Mouse (Mus musculus) ES-Bruce4 (cell line): ENCODE data around the gene Ube2e3. TPM values are rescaled to one million over a fixed set of nuclear protein-coding genes. Genes with fewer than 3 reads are reported as not detected.

Experiments
- H3K27ac ChIP-seq: 2 replicates; pipeline ENCODE4 v1.5.1; 2012; ENCODE audit warnings: low read length, inconsistent platforms; ENCODE audit not compliant: insufficient read depth
- H3K27me3 ChIP-seq: 2 replicates; pipeline ENCODE4 v1.6.1; 2012; ENCODE audit warnings: mild to moderate bottlenecking, low read length, inconsistent platforms; ENCODE audit not compliant: control insufficient read depth, poor library complexity, insufficient read depth, severe bottlenecking
- H3K36me3 ChIP-seq: 2 replicates; pipeline ENCODE4 v1.6.1; 2012; ENCODE audit warnings: inconsistent platforms, mild to moderate bottlenecking, low read length, moderate library complexity; ENCODE audit not compliant: control insufficient read depth, poor library complexity, insufficient read depth, severe bottlenecking
- H3K4me1 ChIP-seq: one replicate; pipeline ENCODE4 v1.8.1; 2011; ENCODE audit warnings: low read length; ENCODE audit not compliant: control insufficient read depth, insufficient read depth
- H3K4me3 ChIP-seq: 2 replicates; pipeline ENCODE4 v1.5.1; 2011; ENCODE audit warnings: low read depth, mild to moderate bottlenecking, low read length
- H3K9ac ChIP-seq: 2 replicates; pipeline ENCODE4 v1.6.1; 2012; ENCODE audit warnings: low read depth, mild to moderate bottlenecking, inconsistent platforms; ENCODE audit not compliant: poor library complexity, severe bottlenecking
- H3K9me3 ChIP-seq: replicated peaks from 2 replicates; pipeline ENCODE4 v1.6.1; 2012; ENCODE audit warnings: mild to moderate bottlenecking, low read length, inconsistent platforms; ENCODE audit not compliant: control insufficient read depth, poor library complexity, insufficient read depth, severe bottlenecking
- CTCF ChIP-seq: IDR thresholded peaks from one replicate; pipeline ENCODE4 v1.8.1; 2011; ENCODE audit warnings: low read depth, low read length
- EP300 ChIP-seq: IDR thresholded peaks from 2 replicates; pipeline ENCODE4 v1.6.1; 2011; ENCODE audit warnings: low read depth, low read length; ENCODE audit not compliant: insufficient read depth
- POLR2A ChIP-seq: IDR thresholded peaks from one replicate; pipeline ENCODE4 v1.8.1; 2011; ENCODE audit warnings: low read length; ENCODE audit not compliant: insufficient read depth
- polyA plus RNA-seq: library from polyadenylated mRNA; stranded (reverse); fragments of >200 nt; gene quantifications from 2 replicates; pipeline ENCODE4 v1.2.4, GENCODE M21; 2011; ENCODE audit warnings: low read depth; ENCODE audit not compliant: missing spikeins, insufficient read depth, insufficient read length

Ube2e3 gene
- polyA plus RNA-seq, 1 experiment = 36.6 TPM

DNA sequence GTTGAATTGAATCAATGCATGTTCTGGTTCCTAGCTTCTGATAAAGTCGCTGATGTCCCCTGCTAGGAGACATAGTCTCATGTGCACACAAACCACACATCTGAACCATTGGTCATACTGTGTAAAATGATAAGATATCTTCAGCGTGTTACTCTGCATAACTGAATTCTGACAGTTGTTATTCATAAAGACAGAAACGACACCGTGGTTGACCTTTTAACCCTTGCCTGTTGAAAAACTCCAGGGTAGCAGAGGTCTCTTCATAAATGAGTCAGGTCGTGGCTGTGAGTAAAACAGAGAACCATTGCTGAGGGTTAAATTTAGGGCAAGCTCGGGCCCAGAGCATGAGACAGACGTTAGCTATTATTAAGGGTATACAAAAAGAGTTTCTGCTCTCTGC lies 93.7 kb downstream of the Ube2e3 start:
- Histone ChIP-seq H3K4me3 (no peak overlapping the region), H3K9ac (no peak overlapping the region), H3K36me3 (no peaks in the 10 kb centered on the region), H3K27me3 (no peaks in the 10 kb centered on the region), H3K27ac (no peak overlapping the region), H3K4me1 (no peaks in the 10 kb centered on the region), H3K9me3 (no peaks in the 10 kb centered on the region)
- TF ChIP-seq EP300 = no peak
- no peak for TF ChIP-seq CTCF

DNA sequence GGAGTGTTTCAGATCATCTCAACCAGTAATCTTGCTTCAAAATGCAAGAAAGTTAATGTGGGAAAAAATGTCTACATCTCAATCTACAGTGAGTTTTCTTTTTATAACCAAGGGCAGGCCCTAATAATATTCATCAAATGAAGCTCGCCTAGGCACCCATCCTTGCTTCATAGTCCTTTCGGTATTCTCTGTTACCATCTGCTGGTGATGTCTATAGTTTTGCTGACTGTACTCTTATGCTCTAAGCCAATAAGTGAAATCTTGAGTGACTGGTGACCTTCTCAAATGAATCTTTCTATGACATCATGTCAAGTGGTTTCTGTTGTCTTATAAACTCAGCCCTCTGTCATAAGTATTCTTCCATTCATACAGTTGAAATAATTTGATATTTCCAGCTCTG lies 97.1 kb downstream of the Ube2e3 start:
- H3K27ac ChIP-seq = no peak overlapping the region
- no peak overlapping the region for H3K4me3 ChIP-seq
- no peak overlapping the region for H3K9ac ChIP-seq
- H3K9me3 ChIP-seq = no peaks in the 10 kb centered on the region
- no peaks in the 10 kb centered on the region for H3K27me3 ChIP-seq
- H3K4me1 ChIP-seq = no peaks in the 10 kb centered on the region
- H3K36me3 ChIP-seq = no peaks in the 10 kb centered on the region
- TF ChIP-seq POLR2A = no peak
- TF ChIP-seq EP300 = no peak
- TF ChIP-seq CTCF = no peak

DNA sequence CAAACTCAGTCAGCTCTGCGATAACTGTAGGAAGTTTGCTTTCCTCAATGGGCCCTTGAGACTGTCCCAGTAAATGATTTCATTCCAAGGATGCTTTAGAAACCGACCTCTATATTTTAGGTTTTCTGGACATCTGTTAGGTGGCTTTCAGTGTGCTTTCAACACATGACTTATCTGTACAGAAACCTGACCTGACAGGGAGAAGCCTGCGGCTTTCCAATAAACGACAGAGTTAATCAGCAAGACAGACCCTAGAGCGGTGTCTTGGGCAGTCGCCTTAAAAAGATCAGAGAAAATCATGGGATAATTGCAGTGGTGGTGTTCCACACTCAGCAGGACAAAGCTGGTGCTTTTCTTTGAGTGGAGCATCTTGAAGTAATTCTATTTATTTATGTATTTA lies 97.5 kb downstream of the Ube2e3 start:
- TF ChIP-seq CTCF = no peak
- TF ChIP-seq POLR2A = no peak
- no peak for TF ChIP-seq EP300
- H3K4me1 ChIP-seq = no peaks in the 10 kb centered on the region
- H3K27me3 ChIP-seq = no peaks in the 10 kb centered on the region
- no peaks in the 10 kb centered on the region for H3K9me3 ChIP-seq
- H3K27ac ChIP-seq = no peak overlapping the region
- no peak overlapping the region for H3K9ac ChIP-seq
- H3K36me3 ChIP-seq = no peaks in the 10 kb centered on the region
- no peak overlapping the region for H3K4me3 ChIP-seq

DNA sequence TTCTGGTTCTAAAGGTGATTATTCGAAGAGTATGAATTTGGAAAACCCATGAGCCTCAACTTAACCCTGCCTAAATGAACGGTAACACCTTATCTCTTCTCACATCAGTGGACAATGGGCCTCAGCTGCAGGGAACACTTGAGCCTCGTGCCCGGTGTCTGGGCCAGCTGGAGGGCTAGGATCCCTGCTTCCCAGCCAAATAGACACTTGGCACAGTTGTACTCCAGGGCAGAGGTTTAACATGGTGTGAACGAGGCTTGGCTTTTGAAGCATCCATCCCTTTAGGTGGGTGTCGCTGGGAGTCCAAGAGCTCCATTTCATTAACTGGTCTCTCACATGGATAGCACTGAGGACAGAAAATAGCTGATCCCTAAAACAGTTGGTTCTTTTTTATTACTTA lies 102.2 kb downstream of the Ube2e3 start:
- Histone ChIP-seq H3K4me1 (no peaks in the 10 kb centered on the region), H3K4me3 (no peak overlapping the region), H3K27me3 (no peaks in the 10 kb centered on the region), H3K27ac (no peak overlapping the region), H3K9ac (no peak overlapping the region), H3K36me3 (no peaks in the 10 kb centered on the region), H3K9me3 (no peaks in the 10 kb centered on the region)
- TF ChIP-seq CTCF (no peak), POLR2A (no peak), EP300 (no peak)
